Mouse (Mus musculus) embryo, embryonic 10 days (tissue): ENCODE data around the gene Gm3685.
"Not testable (repeated sequence)": the region's sequence is repeated elsewhere in the genome, so short reads cannot be mapped to it uniquely, and the experiment has no call there.

Experiments used
- DNase-seq: peaks from one replicate; pipeline ENCODE4 v3.0.0-alpha.2; 2015; ENCODE audit warnings: low spot score

The Gm3685 gene

DNA sequence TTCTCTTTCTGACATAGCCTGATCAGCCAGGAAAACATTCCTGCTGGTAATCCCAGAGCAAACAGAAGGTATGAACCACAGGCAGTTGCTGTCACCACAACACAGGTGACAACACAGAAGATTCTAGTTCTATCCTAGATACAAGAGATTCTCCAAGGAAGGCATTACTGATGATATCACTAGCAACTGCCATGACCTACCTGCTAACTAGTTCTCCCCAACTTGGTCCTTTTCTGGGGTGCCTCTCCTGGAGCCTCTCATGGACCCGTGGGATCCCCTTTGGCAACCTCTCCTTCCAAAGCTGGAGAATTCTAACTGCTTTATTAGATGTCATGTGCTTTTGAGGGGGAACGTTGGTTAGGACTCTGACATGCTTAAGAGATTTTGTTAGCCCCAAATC, at the start of gene Gm3685:
TSS of gene Gm3685 (minus strand) at position 101 of the 400 bp plus-strand sequence.
- DNase-seq, result not testable (repeated sequence)

DNA sequence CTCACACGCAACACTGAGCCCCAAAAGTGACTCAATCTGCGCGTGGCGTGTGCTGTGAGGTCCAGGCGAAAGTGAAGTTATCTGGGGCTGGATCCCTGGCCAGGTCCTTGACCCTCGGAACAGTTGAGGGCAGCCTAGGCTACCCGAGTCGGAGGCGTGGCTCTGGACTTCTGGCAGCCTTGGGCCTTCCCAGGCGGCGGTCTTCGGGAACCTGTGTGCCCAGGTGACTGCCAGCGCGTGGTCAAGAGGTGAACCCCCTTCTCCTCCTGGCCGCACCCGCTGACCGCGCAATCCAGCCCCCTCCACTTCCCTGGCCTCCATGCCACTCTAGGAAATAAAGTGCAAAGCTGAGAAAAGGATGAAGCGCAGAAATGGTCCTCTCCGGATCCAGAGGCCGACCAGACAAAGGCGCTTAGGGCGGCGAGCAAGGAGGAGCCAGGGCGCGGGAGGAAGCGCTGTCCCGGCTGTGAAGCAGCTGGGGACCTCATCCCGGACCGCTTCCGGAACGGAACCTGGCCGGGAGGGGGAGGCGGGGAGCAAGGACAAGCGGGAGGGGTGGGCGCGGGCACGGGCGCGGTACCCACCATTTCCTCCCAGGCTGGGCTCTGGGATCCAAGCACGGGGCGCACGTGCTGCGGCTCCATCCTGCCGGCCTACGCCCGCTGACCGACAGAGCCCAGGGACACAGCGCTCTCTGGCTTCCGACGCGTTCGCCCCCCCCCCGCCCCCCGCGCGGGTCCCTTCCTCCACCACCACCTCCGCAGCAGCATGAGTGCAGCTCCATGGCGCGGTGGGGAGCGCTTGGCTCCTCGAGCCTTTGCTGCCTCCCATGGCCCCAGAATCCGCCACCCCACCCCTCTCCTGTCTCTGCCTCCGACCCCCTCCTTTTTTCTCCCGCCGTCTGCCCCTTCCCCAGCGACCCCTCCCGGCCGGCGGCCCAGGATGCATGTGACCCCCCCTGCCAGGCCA, 17.7 kb downstream of the Gm3685 start, which contains the start of gene Gm10406:
TSS of gene Gm10406 (minus strand) at position 669 of the 969 bp plus-strand sequence.
- DNase-seq, result peak; percentile 25

DNA sequence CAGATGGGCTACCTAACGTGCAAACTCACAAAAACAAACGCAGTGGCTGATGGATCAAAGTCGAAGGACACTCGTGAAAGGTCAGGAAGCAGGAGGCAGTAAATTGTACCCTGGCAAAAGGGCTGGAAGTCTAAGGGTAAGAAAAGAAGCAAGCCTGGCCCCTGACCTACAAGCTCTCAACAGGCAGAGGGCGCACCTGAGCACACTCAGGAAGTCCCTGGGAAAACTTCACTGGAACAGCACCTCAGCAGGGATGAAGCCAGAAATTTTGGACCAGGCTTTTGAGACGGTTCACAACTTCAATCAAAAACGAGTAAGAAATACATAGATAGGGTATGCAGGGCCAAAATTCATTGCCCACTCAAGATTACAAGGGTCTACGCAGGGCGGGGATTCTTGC, 18.5 kb downstream of the Gm3685 start:
- not testable (repeated sequence) for DNase-seq
